Mouse (Mus musculus) spleen, adult 2 months (tissue): ENCODE measurements at regions not wholly inside any gene's neighbourhood (a gene's known extent, or its start where the extent isn't known, plus 50 kb on each side); places are given as distances from the start of the nearest gene placed in this dataset.

Source experiments
- CTCF ChIP-seq: fragments of 200-500 bp; IDR thresholded peaks from 2 replicates; pipeline ENCODE4 v1.5.1; 2011; ENCODE audit warnings: mild to moderate bottlenecking, inconsistent platforms; ENCODE audit not compliant: insufficient read depth, insufficient read length, insufficient replicate concordance; ENCODE audit errors: extremely low read depth
- POLR2A ChIP-seq: fragments of 200-500 bp; IDR thresholded peaks from 2 replicates; pipeline ENCODE4 v1.6.1; 2011; ENCODE audit warnings: low read depth, low read length, inconsistent platforms

- TF ChIP-seq POLR2A = no peak
- no peak for TF ChIP-seq CTCF
Observed at GRCm38 (mm10) chr15:5354328-5354727, 110.3 kb upstream of the Ptger4 start.
